Comparison of ENCODE assay signal across 8 mouse cellular contexts in genomic region chr6:51173620-51174442, GRCm38 (mm10).
DNase-seq lines count a peak whose midpoint lies in the region; ATAC-seq lines count a peak whose summit lies in the region.

No protein-coding gene starts in this region.

- no peaks in the 10 kb centered on the region for H3K9me3 ChIP-seq in liver, embryonic 11.5 days (ENCODE audit: control insufficient read depth, low read length)
- H3K9me3 ChIP-seq in forebrain, embryonic 15.5 days = no peaks in the 10 kb centered on the region
- no peaks in the 10 kb centered on the region for H3K9me3 ChIP-seq in limb, embryonic 12.5 days

- no peak for ATAC-seq in liver, embryonic 11.5 days (replicated peaks; ENCODE audit: low FRiP score)
- no peak for ATAC-seq in forebrain, embryonic 15.5 days (replicated peaks)
- no peak for ATAC-seq in limb, embryonic 12.5 days (ENCODE audit: insufficient number of reproducible peaks, insufficient read depth, low FRiP score, low TSS enrichment, low read depth)
- no peak for ATAC-seq in cerebellum, adult (ENCODE audit: insufficient number of reproducible peaks, low FRiP score, low TSS enrichment)

- H3K27ac ChIP-seq in liver, embryonic 11.5 days (ENCODE audit: low read depth, low read length) = no peak overlapping the region
- no peak overlapping the region for H3K27ac ChIP-seq in forebrain, embryonic 15.5 days (replicated peaks)
- H3K27ac ChIP-seq in limb, embryonic 12.5 days = peak overlapping the region; percentile 97

- 0 out of 2 replicates have a peak overlapping the region, but pooled peaks have one; percentile 6 for H3K9ac ChIP-seq in liver, embryonic 11.5 days (ENCODE audit: low read depth, low read length)
- H3K9ac ChIP-seq in forebrain, embryonic 15.5 days (replicated peaks) = no peak overlapping the region
- H3K9ac ChIP-seq in limb, embryonic 12.5 days (replicated peaks) = peak overlapping the region; percentile 63

- H3K36me3 ChIP-seq in liver, embryonic 11.5 days (ENCODE audit: control insufficient read depth, insufficient read depth, low read length) = no peaks in the 10 kb centered on the region
- no peaks in the 10 kb centered on the region for H3K36me3 ChIP-seq in forebrain, embryonic 15.5 days
- H3K36me3 ChIP-seq in limb, embryonic 12.5 days = no peaks in the 10 kb centered on the region

- H3K4me3 ChIP-seq in liver, embryonic 11.5 days (ENCODE audit: low read depth, low read length) = peak overlapping the region; percentile 45
- peak overlapping the region; percentile 11; the same call in 1 of the 2 replicates for H3K4me3 ChIP-seq in forebrain, embryonic 15.5 days
- peak overlapping the region; percentile 41 for H3K4me3 ChIP-seq in limb, embryonic 12.5 days (replicated peaks)

- H3K4me1 ChIP-seq in liver, embryonic 11.5 days (replicated peaks; ENCODE audit: control insufficient read depth, insufficient read depth, low read length) = peaks cover 13% of the 10 kb centered on the region
- H3K4me1 ChIP-seq in forebrain, embryonic 15.5 days = peaks cover 14% of the 10 kb centered on the region
- H3K4me1 ChIP-seq in limb, embryonic 12.5 days (replicated peaks) = peaks cover 52% of the 10 kb centered on the region

- peaks cover 38% of the 10 kb centered on the region for H3K27me3 ChIP-seq in liver, embryonic 11.5 days (replicated peaks; ENCODE audit: control insufficient read depth, insufficient read depth, low read length)
- peaks cover 73% of the 10 kb centered on the region for H3K27me3 ChIP-seq in forebrain, embryonic 15.5 days
- no peaks in the 10 kb centered on the region for H3K27me3 ChIP-seq in limb, embryonic 12.5 days

- peak; percentile 39 for DNase-seq in liver, embryonic 11.5 days (ENCODE audit: low spot score)
- DNase-seq in liver = no peak
- peak; percentile 33 for DNase-seq in retina, embryonic 14.5 days (ENCODE audit: low spot score)
- DNase-seq in layer of hippocampus, postnatal 25 days (ENCODE audit: extremely low spot score in 1 of 2, low spot score in 1 of 2) = no peak
- DNase-seq in layer of hippocampus, postnatal 14 days (ENCODE audit: low spot score in 2 of 2) = no peak

- H3K4me2 ChIP-seq in liver, embryonic 11.5 days = peak overlapping the region; percentile 88
- peak overlapping the region; percentile 20; the same call in 1 of the 2 replicates for H3K4me2 ChIP-seq in forebrain, embryonic 15.5 days (replicated peaks)
- H3K4me2 ChIP-seq in limb, embryonic 12.5 days = peak overlapping the region; percentile 83

- WGBS in liver, embryonic 11.5 days = 2% methylated on average over 28 of the region's 28 CpGs
- 3% methylated on average over 28 of the region's 28 CpGs for WGBS in forebrain, embryonic 15.5 days
- 1% methylated on average over 28 of the region's 28 CpGs for WGBS in limb, embryonic 12.5 days

Comparison
In these comparisons a context has a peak if more than half of its experiments do, and no peak if none do; other contexts are left out.
1. DNase-seq: peak in liver, embryonic 11.5 days (single experiment) and retina, embryonic 14.5 days (single experiment); none in liver (single experiment), layer of hippocampus, postnatal 25 days (0 of 2) and layer of hippocampus, postnatal 14 days (0 of 2).
2. H3K4me2 ChIP-seq: peak in every context shown above with its lines; median percentile 88 in liver, embryonic 11.5 days; 83 in limb, embryonic 12.5 days; 20 in forebrain, embryonic 15.5 days.
3. Peak in every context shown above with its lines, with median percentiles within 50 percentile points of each other: H3K4me3 ChIP-seq.